ENCODE assay signal across 16 mouse cellular contexts in genomic region chr12:7250324-7250723, GRCm38 (mm10).
"Had no signal": no experiment of that assay in that cellular context is flagged by ENCODE, and none has a peak within 500 bp of the region (broad histone marks: within the 10 kb centered on the region; RNA-seq: fewer than 3 reads in every experiment).

No protein-coding gene starts in this region.

- H3K4me3 ChIP-seq: limb, embryonic 15.5 days; liver, embryonic 12.5 days; megakaryocyte, embryonic 14.5 days; midbrain, embryonic 13.5 days; stomach, embryonic 15.5 days had no signal

- H3K4me2 ChIP-seq: limb, embryonic 15.5 days; liver, embryonic 12.5 days; lung, embryonic 14.5 days; midbrain, embryonic 13.5 days; stomach, embryonic 15.5 days had no signal

- DNase-seq: kidney, adult 2 months; kidney, postnatal 25 days; layer of hippocampus, adult 9-11 months; layer of hippocampus, postnatal 36 days; lung, embryonic 14.5 days; lung, postnatal 14 days; retina, postnatal 1 day; right cerebral cortex, postnatal 4 days; thymus, adult 2 months; thymus, postnatal 36 days had no signal

- H3K27ac ChIP-seq: limb, embryonic 15.5 days; liver, embryonic 12.5 days; macrophage; midbrain, embryonic 13.5 days; stomach, embryonic 15.5 days had no signal

- ATAC-seq: liver, embryonic 12.5 days; midbrain, embryonic 13.5 days had no signal

- H3K4me1 ChIP-seq: limb, embryonic 15.5 days; liver, embryonic 12.5 days; megakaryocyte, embryonic 14.5 days; stomach, embryonic 15.5 days had no signal

- H3K27me3 ChIP-seq: limb, embryonic 15.5 days; liver, embryonic 12.5 days; megakaryocyte, embryonic 14.5 days; midbrain, embryonic 13.5 days; stomach, embryonic 15.5 days had no signal

- H3K9me3 ChIP-seq: limb, embryonic 15.5 days; liver, embryonic 12.5 days; megakaryocyte, embryonic 14.5 days; midbrain, embryonic 13.5 days; stomach, embryonic 15.5 days had no signal

- H3K9ac ChIP-seq: limb, embryonic 15.5 days; liver, embryonic 12.5 days; lung, embryonic 14.5 days; midbrain, embryonic 13.5 days; stomach, embryonic 15.5 days had no signal

- H3K36me3 ChIP-seq: limb, embryonic 15.5 days; liver, embryonic 12.5 days; midbrain, embryonic 13.5 days; stomach, embryonic 15.5 days had no signal
